Mouse (Mus musculus) adrenal gland (tissue): ENCODE results near the gene Psmd3.

Experiments
- intact Hi-C: fragments of 180-260 bp; cut with DNase I; formaldehyde crosslinking; loops from one replicate; pipeline ENCODE4 v1.15.1; 2025

The Psmd3 gene

GRCm38 (mm10) chr11:98686976-98687375 lies 4.6 kb downstream of the Psmd3 start:
- intact Hi-C loops: no loop called here

DNA sequence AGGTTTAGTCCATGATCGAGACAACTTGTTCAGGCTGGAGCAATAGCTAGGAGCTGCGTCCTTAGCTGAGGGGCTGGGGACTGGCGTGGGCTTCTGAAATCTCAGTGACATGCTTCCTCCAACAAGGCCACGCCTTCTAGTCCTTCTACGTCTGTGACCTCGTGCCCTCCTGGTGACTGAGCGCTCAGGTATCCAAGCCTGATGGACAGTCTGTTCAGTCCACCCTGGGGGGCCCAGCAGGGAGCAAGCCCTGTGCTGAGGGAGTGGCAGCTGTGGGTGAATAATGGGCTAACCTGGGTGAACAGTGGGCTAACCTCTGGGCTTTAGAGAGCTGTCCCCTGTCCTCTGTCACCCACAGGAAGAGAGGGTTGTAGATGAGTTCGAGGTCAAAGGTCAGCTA lies 5.7 kb downstream of the Psmd3 start:
- intact Hi-C loops: no loop called here

DNA sequence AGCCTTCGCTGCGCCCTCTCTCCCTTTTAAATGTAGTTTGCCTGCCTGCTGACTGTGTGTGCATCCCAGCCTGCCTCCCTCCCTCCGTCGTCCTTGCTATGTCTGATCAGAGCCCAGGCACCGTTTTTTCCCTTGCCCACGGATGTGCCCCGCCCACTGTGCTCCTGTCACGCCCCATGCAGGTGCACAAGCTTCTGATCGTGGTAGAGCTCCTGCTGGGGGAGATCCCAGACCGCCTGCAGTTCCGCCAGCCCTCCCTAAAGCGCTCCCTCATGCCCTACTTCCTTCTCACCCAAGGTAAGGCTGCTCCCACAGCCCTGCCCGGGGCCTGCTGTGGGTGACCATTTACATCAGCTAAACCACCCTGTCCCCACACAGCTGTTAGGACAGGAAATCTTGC lies 10.8 kb downstream of the Psmd3 start:
- intact Hi-C loops: no loop called here

GRCm38 (mm10) chr11:98693746-98694145 lies 11.4 kb downstream of the Psmd3 start:
- intact Hi-C loops: no loop called here

DNA sequence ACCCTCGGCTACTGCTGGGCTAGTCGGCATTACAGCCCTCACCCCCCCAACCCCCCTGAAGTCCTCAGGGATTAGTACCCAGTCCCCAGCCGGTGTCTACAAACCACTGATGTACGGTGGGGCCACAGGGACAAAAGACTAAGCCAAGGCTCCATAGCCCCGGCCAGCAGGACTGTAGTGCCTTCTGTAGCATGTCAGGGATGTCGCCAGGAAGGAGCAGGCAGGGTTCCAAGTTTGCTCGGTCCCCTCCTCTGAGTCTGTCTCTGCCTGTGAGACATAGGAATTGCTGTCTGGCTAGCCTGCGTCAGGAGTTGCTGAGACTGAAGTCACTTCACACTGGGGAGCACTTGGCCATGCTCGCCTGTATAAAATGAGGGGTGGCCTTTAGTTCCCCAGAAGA lies 11.9 kb downstream of the Psmd3 start:
- intact Hi-C loops: no loop called here

DNA sequence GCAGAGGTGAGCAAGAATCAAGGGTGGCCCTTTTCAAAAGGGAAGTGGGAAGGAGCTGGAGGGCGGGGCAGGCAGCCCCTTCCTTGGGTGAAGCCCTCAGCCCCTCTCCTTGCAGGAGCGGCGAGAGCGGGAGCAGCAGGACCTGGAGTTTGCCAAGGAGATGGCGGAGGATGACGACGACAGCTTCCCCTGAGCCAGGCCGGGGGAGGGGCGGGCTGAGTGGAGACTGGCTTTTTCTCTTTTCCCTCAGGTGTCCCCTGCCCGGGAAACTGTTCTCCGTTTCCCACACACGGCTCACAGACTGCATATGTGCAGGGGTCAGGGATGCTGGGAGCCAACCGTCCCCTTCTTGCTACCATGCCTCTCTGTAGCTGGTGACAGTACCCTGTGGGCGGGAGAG lies 13.1 kb downstream of the Psmd3 start:
- intact Hi-C loops: no loop called here

DNA sequence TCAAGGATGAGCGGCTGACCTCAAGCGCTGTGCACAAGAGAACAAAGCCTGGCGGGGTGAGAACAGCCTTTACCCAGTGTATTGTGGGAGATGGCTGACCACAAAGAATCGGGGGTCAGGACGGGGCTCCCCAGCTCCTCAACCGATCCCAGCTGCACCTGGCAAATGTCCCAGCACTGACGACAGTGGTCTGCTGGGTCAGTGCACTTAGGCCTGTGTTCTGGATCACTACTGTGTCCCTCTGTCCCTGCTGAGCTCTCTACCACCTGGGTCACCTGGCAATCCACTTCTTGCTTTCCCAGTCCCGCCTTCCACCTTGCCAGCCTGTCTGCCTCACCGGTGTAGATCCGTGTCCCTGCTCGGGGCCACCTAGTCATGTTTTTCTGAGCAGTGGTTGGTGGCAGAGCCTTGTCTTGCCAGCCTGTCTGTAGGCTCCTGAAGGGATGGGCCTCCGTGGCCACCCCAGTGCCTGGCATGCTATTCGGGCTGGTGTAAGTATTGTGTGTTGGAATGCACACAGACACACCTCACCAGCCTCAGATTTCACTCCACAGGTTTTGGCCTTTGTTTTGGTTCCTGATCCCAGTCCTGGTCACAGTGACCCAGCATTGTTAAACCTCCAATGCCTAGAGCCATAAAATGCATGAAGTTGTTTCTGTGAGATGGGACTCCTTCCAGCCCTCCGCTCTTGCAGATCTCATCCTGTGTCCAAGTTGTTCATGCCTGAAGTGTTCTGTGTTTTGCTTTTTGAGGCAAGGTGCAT lies 14.3 kb downstream of the Psmd3 start:
- intact Hi-C loops: no loop called here

DNA sequence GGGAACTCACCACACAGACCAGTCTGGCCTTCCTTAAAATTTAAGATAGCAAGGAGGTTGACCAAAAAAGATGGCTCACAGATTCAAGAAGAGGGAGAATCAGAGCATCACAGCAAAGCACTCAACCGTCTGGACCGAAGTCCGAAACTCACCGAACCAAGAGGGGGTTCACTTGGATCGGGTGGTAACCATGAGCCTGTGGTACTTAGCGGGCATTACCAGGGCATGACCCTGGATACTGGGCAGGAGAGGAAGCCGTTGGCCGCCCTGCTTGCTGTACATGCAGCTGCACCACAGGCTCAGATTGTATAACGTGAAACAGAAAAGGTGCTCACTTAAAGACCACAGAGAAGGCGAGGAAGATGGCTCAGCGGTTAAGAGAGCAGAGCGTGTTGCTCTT lies 14.9 kb downstream of the Psmd3 start:
- intact Hi-C loops: no loop called here

- intact Hi-C loops: no loop called here
These were observed 16.7 kb downstream of the Psmd3 start for GRCm38 (mm10) chr11:98698849-98699640.

DNA sequence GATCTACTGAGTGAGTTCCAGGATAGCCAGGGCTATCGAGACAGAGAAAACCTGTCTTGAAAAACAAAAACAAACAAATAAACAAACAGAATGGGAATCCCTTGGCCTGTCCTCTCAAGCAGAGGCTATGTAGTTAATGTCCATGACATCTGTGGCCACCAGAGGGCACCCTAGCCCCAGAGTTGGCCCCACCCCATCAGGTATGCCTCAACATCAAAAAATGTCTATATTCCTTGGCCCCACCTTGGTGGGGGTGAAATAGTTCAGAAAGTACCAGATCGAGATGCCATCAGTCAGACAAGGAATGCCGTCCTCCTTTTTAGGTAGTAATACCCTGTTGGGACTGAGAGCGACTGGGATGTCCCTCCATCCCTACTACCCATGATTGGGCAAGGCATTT lies 17.6 kb downstream of the Psmd3 start:
- intact Hi-C loops: loop anchor here (5.0 kb wide), 3 partner anchors 87 to 207 kb away; partner anchors contain the start of gene Cdc6

DNA sequence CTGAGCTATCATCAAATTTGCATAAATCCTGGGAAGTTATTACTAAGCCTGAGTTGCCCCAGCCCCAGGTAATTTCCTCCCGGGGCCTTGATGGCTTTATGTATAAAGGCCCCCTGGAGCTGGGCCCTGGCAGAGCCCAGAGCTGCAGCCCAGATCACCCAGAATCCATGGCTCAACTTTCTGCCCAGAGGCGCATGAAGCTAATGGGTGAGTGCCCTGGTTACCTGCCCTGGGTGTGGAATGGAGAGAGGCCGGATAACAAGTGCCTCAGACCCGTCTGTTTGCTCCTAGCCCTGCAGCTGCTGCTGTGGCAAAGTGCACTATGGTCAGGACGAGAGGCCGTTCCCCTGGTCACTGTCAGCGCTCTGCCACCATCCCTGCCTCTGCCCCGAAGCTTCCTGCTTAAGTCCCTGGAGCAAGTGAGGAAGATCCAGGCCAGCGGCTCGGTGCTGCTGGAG lies 18.9 kb downstream of the Psmd3 start, which contains the start of gene Csf3:
Gene Csf3 (plus strand): TSS at position 51 of the 458 bp plus-strand sequence.
- intact Hi-C loops: loop anchor here (5.0 kb wide), 3 partner anchors 86 to 206 kb away; partner anchors contain the start of gene Cdc6

- intact Hi-C loops: loop anchor here (5.0 kb wide), 3 partner anchors 85 to 205 kb away; partner anchors contain the start of gene Cdc6
These were observed 20.0 kb downstream of the Psmd3 start for GRCm38 (mm10) chr11:98702323-98702722.

DNA sequence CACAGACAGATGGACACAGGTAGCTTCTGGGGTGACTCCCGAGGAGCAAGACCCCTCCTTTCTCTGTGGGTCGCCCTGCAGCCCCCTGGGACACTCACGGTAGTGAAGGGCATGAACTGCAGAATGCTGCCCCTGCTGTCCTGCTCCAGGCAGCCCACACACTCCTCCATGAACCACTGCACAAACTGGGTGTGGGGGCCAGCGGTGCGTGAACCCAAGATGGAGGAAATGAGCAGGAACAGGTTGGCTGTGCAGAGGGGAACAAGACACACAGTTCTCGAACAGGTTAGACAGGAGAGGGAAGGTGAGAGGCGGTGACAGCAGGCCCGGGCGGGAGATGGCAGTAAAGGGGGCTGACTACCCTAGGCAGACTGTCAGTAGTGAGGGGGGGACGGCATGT lies 22.7 kb downstream of the Psmd3 start:
- intact Hi-C loops: no loop called here

- intact Hi-C loops: no loop called here
These were observed 25.3 kb downstream of the Psmd3 start for GRCm38 (mm10) chr11:98707401-98708281.

GRCm38 (mm10) chr11:98708282-98708956 lies 26.1 kb downstream of the Psmd3 start:
- intact Hi-C loops: no loop called here

DNA sequence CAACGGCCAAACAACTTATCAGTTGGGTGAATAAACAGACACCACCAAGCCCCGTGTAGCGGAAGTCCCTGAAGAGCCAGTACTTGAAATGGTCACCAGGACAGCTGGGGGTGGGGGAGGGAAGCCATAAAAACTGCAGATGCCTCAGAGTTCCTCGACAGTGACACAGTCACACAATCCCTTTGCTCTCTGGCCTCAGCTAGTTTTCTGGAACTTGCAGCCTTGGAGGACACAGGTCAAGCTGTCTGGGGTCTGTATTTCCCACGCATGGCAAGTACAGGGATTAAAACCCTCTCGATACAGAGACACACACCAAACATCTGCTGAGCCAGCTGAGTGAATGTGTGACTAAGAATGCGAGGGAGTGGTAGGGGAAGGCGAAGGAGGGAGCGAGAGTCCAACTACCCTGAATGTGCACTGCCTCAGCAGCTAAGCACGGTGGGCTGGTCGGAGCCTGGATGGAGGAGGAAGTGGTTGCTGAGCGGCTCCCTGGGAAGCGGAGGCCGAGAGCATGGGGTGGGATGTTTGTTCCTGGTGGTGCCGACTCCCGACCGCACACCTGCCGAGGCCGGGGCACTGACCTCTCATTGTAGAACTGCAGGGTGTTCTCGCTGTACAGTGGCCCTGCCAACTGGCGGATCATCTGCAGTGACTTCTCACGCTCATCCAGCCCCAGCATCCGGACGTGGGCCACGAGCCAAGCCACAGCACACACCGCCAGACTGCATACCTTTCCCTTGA lies 26.8 kb downstream of the Psmd3 start:
- intact Hi-C loops: no loop called here

DNA sequence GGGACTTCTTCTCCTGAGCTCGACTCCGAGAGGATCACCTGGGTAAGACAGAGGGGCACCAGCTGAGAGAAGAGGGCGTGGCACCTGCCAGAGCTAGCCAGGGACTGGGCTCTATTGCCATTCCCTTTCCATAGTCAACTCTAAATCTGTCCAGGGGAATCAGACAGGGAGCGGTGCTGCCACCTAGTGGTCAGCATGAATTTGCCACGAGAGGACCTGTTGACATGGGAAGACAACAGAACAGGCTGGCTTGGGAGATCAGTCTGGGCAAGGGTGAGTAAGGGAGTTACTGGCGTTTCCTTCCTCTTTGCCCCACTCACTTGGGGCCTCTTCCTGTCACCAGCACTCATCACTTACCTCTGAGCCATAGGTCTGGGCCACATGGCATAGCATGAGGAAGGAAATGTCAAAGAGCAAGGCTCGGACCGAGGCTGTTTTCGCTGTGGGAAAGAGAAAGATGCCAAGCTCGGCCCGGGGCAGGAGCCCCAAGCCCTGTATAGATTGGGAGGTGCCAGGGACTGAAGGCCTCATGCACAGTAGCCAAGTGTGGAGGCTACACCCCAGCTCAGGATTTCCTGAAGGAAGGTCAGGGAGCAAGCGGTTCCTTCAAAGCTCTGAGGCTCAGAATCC lies 28.2 kb downstream of the Psmd3 start:
- intact Hi-C loops: loop anchor here (5.0 kb wide), 2 partner anchors 42 to 117 kb away; no protein-coding TSS in a partner anchor

- intact Hi-C loops: loop anchor here (5.0 kb wide), 2 partner anchors 41 to 116 kb away; no protein-coding TSS in a partner anchor
These were observed 28.7 kb downstream of the Psmd3 start for GRCm38 (mm10) chr11:98711046-98711434.

DNA sequence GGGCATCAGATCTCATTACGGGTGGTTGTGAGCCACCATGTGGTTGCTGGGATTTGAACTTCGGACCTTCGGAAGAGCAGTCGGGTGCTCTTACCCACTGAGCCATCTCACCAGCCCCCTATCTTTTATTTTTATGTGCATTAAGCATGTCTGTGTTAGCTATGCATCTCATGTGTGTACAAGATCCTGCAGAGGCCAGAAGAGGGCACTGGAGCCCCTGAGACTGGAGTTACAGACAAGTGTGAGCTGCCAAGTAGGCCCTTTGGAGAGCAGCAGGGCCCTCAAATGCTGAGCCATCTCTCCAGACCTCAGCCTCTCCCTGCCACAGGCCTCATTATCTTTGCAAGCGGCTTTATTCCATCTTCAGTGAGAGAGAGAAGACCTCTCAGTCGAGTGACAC lies 29.7 kb downstream of the Psmd3 start:
- intact Hi-C loops: loop anchor here (5.0 kb wide), 2 partner anchors 40 to 115 kb away; no protein-coding TSS in a partner anchor
